Mouse (Mus musculus): ENCODE measurements around the gene Cyb561d2. TPM values are rescaled to one million over a fixed set of nuclear protein-coding genes. Genes with fewer than 3 reads are reported as not detected.

The Cyb561d2 gene
- polyA plus RNA-seq, 1 experiment from 2014 or later = 47.3 TPM

GRCm38 (mm10) chr9:107504662-107505537 lies 37.1 kb downstream of the Cyb561d2 start:
- H3K4me1 ChIP-seq (replicated peaks) = peaks cover 57% of the 10 kb centered on the region

GRCm38 (mm10) chr9:107502131-107502846 lies 39.7 kb downstream of the Cyb561d2 start:
- Histone ChIP-seq H3K4me3 (no peak overlapping the region), H3K27me3 (no peaks in the 10 kb centered on the region), H3K4me1 (replicated peaks) (peaks cover 31% of the 10 kb centered on the region), H3K9me3 (no peaks in the 10 kb centered on the region), H3K27ac (replicated peaks) (no peak overlapping the region), H3K9ac (no peak overlapping the region), H3K4me2 (no peak overlapping the region), H3K36me3 (no peaks in the 10 kb centered on the region)
- no peak for ATAC-seq (ENCODE audit: low FRiP score, low read depth)
- 73% methylated on average over 12 of the region's 12 CpGs for WGBS

More at GRCm38 (mm10) chr9:107504662-107505537, 37.1 kb downstream of the Cyb561d2 start:
- ATAC-seq (ENCODE audit: low FRiP score, low read depth) = 0 out of 2 replicates have a peak, but pooled peaks have one; percentile 20
- no peak overlapping the region for H3K4me3 ChIP-seq
- H3K36me3 ChIP-seq = no peaks in the 10 kb centered on the region
- H3K9ac ChIP-seq = no peak overlapping the region
- H3K27me3 ChIP-seq = no peaks in the 10 kb centered on the region
- peak overlapping the region; percentile 70 for H3K27ac ChIP-seq (replicated peaks)
- H3K9me3 ChIP-seq = no peaks in the 10 kb centered on the region
- WGBS = 41% methylated on average over 19 of the region's 19 CpGs
- no peak overlapping the region for H3K4me2 ChIP-seq

- Histone ChIP-seq H3K27me3 (no peaks in the 10 kb centered on the region), H3K27ac (replicated peaks) (peak overlapping the region; percentile 2; the same call in 1 of the 2 replicates), H3K36me3 (no peaks in the 10 kb centered on the region), H3K9ac (no peak overlapping the region), H3K4me3 (no peak overlapping the region), H3K4me2 (no peak overlapping the region), H3K4me1 (replicated peaks) (peaks cover 25% of the 10 kb centered on the region), H3K9me3 (no peaks in the 10 kb centered on the region)
- WGBS = 86% methylated on average over 3 of the region's 3 CpGs
- no peak for ATAC-seq (ENCODE audit: low FRiP score, low read depth)
These were observed 41.2 kb downstream of the Cyb561d2 start for GRCm38 (mm10) chr9:107500708-107501286.

- no peaks in the 10 kb centered on the region for H3K9me3 ChIP-seq
- no peak overlapping the region for H3K4me3 ChIP-seq
- WGBS = 88% methylated on average over 3 of the region's 3 CpGs
- H3K4me2 ChIP-seq = no peak overlapping the region
- H3K4me1 ChIP-seq (replicated peaks) = peaks cover 9% of the 10 kb centered on the region; the same call in 1 of the 2 replicates
- H3K27ac ChIP-seq (replicated peaks) = no peak overlapping the region
- H3K27me3 ChIP-seq = no peaks in the 10 kb centered on the region
- no peak for ATAC-seq (ENCODE audit: low FRiP score, low read depth)
- H3K36me3 ChIP-seq = no peaks in the 10 kb centered on the region
- H3K9ac ChIP-seq = no peak overlapping the region
These were observed 45.6 kb downstream of the Cyb561d2 start for GRCm38 (mm10) chr9:107496359-107496758.

- H3K9ac ChIP-seq = no peak overlapping the region
- H3K27me3 ChIP-seq = no peaks in the 10 kb centered on the region
- ATAC-seq (ENCODE audit: low FRiP score, low read depth) = no peak
- no peak overlapping the region for H3K4me3 ChIP-seq
- no peaks in the 10 kb centered on the region for H3K9me3 ChIP-seq
- H3K4me1 ChIP-seq (replicated peaks) = 0 out of 2 replicates have a peak, but pooled peaks cover 13% of the 10 kb centered on the region
- no peak overlapping the region for H3K4me2 ChIP-seq
- 73% methylated on average over 12 of the region's 12 CpGs for WGBS
- no peaks in the 10 kb centered on the region for H3K36me3 ChIP-seq
- no peak overlapping the region for H3K27ac ChIP-seq (replicated peaks)
These were observed 47.8 kb downstream of the Cyb561d2 start for GRCm38 (mm10) chr9:107494238-107494637.

- H3K4me1 ChIP-seq (replicated peaks) = 0 out of 2 replicates have a peak, but pooled peaks cover 13% of the 10 kb centered on the region
- 57% methylated on average over 1 of the region's 1 CpGs for WGBS
- ATAC-seq (ENCODE audit: low FRiP score, low read depth) = no peak
- no peaks in the 10 kb centered on the region for H3K9me3 ChIP-seq
- H3K4me2 ChIP-seq = no peak overlapping the region
- H3K36me3 ChIP-seq = no peaks in the 10 kb centered on the region
- no peak overlapping the region for H3K9ac ChIP-seq
- no peak overlapping the region for H3K4me3 ChIP-seq
- no peaks in the 10 kb centered on the region for H3K27me3 ChIP-seq
- H3K27ac ChIP-seq (replicated peaks) = no peak overlapping the region
These were observed 48.5 kb downstream of the Cyb561d2 start for GRCm38 (mm10) chr9:107493511-107493910.

GRCm38 (mm10) chr9:107490625-107491024 lies 51.4 kb downstream of the Cyb561d2 start:
- no peaks in the 10 kb centered on the region for H3K9me3 ChIP-seq
- no peak overlapping the region for H3K27ac ChIP-seq (replicated peaks)
- H3K4me3 ChIP-seq = no peak overlapping the region
- H3K27me3 ChIP-seq = no peaks in the 10 kb centered on the region
- no peak overlapping the region for H3K9ac ChIP-seq
- no peaks in the 10 kb centered on the region for H3K36me3 ChIP-seq
- ATAC-seq (ENCODE audit: low FRiP score, low read depth) = no peak
- peaks cover 24% of the 10 kb centered on the region for H3K4me1 ChIP-seq (replicated peaks)
- H3K4me2 ChIP-seq = no peak overlapping the region
- WGBS = 69% methylated on average over 6 of the region's 6 CpGs

GRCm38 (mm10) chr9:107490146-107490545 lies 51.8 kb downstream of the Cyb561d2 start:
- H3K4me1 ChIP-seq (replicated peaks) = peaks cover 29% of the 10 kb centered on the region
- H3K27ac ChIP-seq (replicated peaks) = no peak overlapping the region
- no peak overlapping the region for H3K9ac ChIP-seq
- WGBS = 48% methylated on average over 8 of the region's 8 CpGs
- H3K4me2 ChIP-seq = no peak overlapping the region
- no peaks in the 10 kb centered on the region for H3K9me3 ChIP-seq
- ATAC-seq (ENCODE audit: low FRiP score, low read depth) = no peak
- H3K27me3 ChIP-seq = no peaks in the 10 kb centered on the region
- no peaks in the 10 kb centered on the region for H3K36me3 ChIP-seq
- no peak overlapping the region for H3K4me3 ChIP-seq

Other genes with a start within 250 kb of the Cyb561d2 start
- 10.9 and 13.7 TPM in 2 replicates for gene Cish, start 246.2 kb downstream of the Cyb561d2 start, polyA plus RNA-seq (2015; fragmentation: Nextera tagmentation; extraction: Ambion mirVana)
- gene Hemk1, start 203.8 kb downstream of the Cyb561d2 start, polyA plus RNA-seq (2015; fragmentation: Nextera tagmentation; extraction: Ambion mirVana) = 15.2 and 17.2 TPM in 2 replicates
- gene 6430571L13Rik, start 201.6 kb downstream of the Cyb561d2 start, polyA plus RNA-seq (2015; fragmentation: Nextera tagmentation; extraction: Ambion mirVana) = 9.1 and 9.4 TPM in 2 replicates
- gene Cacna2d2, start 142.6 kb downstream of the Cyb561d2 start, polyA plus RNA-seq (2015; fragmentation: Nextera tagmentation; extraction: Ambion mirVana) = 7.7 and 10.7 TPM in 2 replicates
- gene Tmem115, start 8.2 kb downstream of the Cyb561d2 start, polyA plus RNA-seq (2015; fragmentation: Nextera tagmentation; extraction: Ambion mirVana) = 48.1 and 48.5 TPM in 2 replicates
- gene Nprl2, start within 50 bp of the Cyb561d2 start, polyA plus RNA-seq (2015; fragmentation: Nextera tagmentation; extraction: Ambion mirVana) = 69.2 and 70.2 TPM in 2 replicates
- gene Zmynd10, start 5.1 kb upstream of the Cyb561d2 start, polyA plus RNA-seq (2015; fragmentation: Nextera tagmentation; extraction: Ambion mirVana) = 3.4 and 4.3 TPM in 2 replicates
- gene Rassf1, start 9.4 kb upstream of the Cyb561d2 start, polyA plus RNA-seq (2015; fragmentation: Nextera tagmentation; extraction: Ambion mirVana) = 43.6 and 43.9 TPM in 2 replicates
- gene Tusc2, start 21.1 kb upstream of the Cyb561d2 start, polyA plus RNA-seq (2015; fragmentation: Nextera tagmentation; extraction: Ambion mirVana) = 119 and 129 TPM in 2 replicates
- 65.8 and 67.4 TPM in 2 replicates for gene Hyal2, start 25.8 kb upstream of the Cyb561d2 start, polyA plus RNA-seq (2015; fragmentation: Nextera tagmentation; extraction: Ambion mirVana)
- gene Hyal1, start 34.7 kb upstream of the Cyb561d2 start, polyA plus RNA-seq (2015; fragmentation: Nextera tagmentation; extraction: Ambion mirVana) = 7.5 and 8.4 TPM in 2 replicates
- 17.6 and 19.5 TPM in 2 replicates for gene Naa80, start 36.7 kb upstream of the Cyb561d2 start, polyA plus RNA-seq (2015; fragmentation: Nextera tagmentation; extraction: Ambion mirVana)
- gene Hyal3, start 38.6 kb upstream of the Cyb561d2 start, polyA plus RNA-seq (2015; fragmentation: Nextera tagmentation; extraction: Ambion mirVana) = 1.8 and 2.2 TPM in 2 replicates
- gene Ifrd2, start 45.4 kb upstream of the Cyb561d2 start, polyA plus RNA-seq (2015; fragmentation: Nextera tagmentation; extraction: Ambion mirVana) = 16.3 and 17.3 TPM in 2 replicates
- gene Sema3b, start 67.0 kb upstream of the Cyb561d2 start, polyA plus RNA-seq (2015; fragmentation: Nextera tagmentation; extraction: Ambion mirVana) = 4.6 and 5.1 TPM in 2 replicates
- 332 and 343 TPM in 2 replicates for gene Gnai2, start 93.2 kb upstream of the Cyb561d2 start, polyA plus RNA-seq (2015; fragmentation: Nextera tagmentation; extraction: Ambion mirVana)
- 41.4 and 43.3 TPM in 2 replicates for gene Slc38a3, start 127.3 kb upstream of the Cyb561d2 start, polyA plus RNA-seq (2015; fragmentation: Nextera tagmentation; extraction: Ambion mirVana)
- gene Gnat1, start 137.5 kb upstream of the Cyb561d2 start, polyA plus RNA-seq (2015; fragmentation: Nextera tagmentation; extraction: Ambion mirVana) = 2.0 and 3.6 TPM in 2 replicates
- gene Sema3f, start 168.3 kb upstream of the Cyb561d2 start, polyA plus RNA-seq (2015; fragmentation: Nextera tagmentation; extraction: Ambion mirVana) = 14.0 and 18.5 TPM in 2 replicates
- 230 and 247 TPM in 2 replicates for gene Rbm5, start 228.8 kb upstream of the Cyb561d2 start, polyA plus RNA-seq (2015; fragmentation: Nextera tagmentation; extraction: Ambion mirVana)

All from hindbrain, embryonic 15.5 days (tissue).